Mouse (Mus musculus): ENCODE measurements around the gene Ffar1.

DNA sequence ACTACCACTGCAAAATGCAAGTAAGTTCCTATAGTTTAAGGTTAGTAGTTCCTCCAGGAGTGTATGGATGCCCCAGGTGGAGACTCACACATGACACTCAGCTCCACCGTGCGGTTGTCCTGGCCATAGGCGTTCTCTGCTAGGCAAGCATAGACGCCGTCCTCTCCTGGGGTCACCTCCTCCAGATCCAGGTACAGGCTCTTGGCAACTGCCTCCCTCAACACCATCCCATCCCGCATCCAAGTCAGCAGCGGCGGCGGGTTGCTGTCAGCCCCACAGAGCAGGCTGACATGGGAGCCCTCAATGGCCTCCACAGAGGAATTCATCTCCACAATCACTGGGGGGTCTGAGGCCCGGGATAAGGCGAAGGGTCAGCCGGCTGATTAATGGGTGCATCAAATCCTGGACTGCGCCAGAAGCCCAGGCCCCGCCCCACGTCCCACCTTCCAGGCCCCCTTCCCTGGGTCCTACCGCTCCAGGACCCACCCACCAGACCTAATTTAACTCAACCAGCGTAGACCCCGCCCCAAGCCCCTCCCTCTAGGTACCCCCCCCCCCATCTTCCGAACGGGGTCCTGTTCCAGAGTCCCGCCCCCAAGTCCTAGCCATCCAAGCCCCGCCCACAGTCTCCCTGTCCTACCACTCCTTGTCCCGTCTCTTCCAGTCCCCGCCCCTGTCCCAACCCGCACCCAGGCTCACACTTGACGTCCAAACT, 47.1 kb upstream of the Ffar1 start:
- TF ChIP-seq CTCF (IDR thresholded peaks at IDR 0.05; ENCODE audit: control insufficient read depth, insufficient read depth, insufficient replicate concordance, low read depth, low read length) (no peak), POLR2A (IDR thresholded peaks at IDR 0.05; ENCODE audit: control insufficient read depth, low read depth, low read length) (no peak)

Data from testis, adult 2 months (tissue).